26 mouse cellular contexts compared by ENCODE assay signal in genomic region chr9:72125442-72125841, GRCm38 (mm10). TPM values are rescaled to one million over a fixed set of nuclear protein-coding genes. Genes with fewer than 3 reads are reported as not detected.
A peak's percentile ranks its signal among the peaks of the same experiment; 100 is the strongest.
DNase-seq lines count a peak whose midpoint lies in the region; ATAC-seq and TF ChIP-seq lines count a peak whose summit lies in the region.
"Had no signal": no experiment of that assay in that cellular context is flagged by ENCODE, and none has a peak within 500 bp of the region (broad histone marks: within the 10 kb centered on the region; RNA-seq: fewer than 3 reads in every experiment).

No protein-coding gene starts in this region.

- H3K4me1 ChIP-seq in cerebellum, adult 2 months (ENCODE audit: control insufficient read depth, insufficient read depth, low read length), result no peaks in the 10 kb centered on the region
- H3K4me1 ChIP-seq: forebrain, embryonic 12.5 days; heart, embryonic 10.5 days; lung, embryonic 15.5 days; midbrain, embryonic 15.5 days; neural tube, embryonic 13.5 days had no signal

- ATAC-seq in CD4-positive, CD25-positive, alpha-beta regulatory T cell, adult 4 months, result no peak
- ATAC-seq: midbrain, embryonic 15.5 days had no signal

- H3K27ac ChIP-seq in cerebellum, adult 2 months (ENCODE audit: insufficient read depth, low read length), result no peak overlapping the region
- H3K27ac ChIP-seq: embryonic facial prominence, embryonic 13.5 days; forebrain, embryonic 12.5 days; heart, embryonic 10.5 days; kidney, postnatal 0 days; limb, embryonic 15.5 days; liver, embryonic 14.5 days; lung, embryonic 15.5 days; midbrain, embryonic 15.5 days; neural tube, embryonic 13.5 days had no signal

- no peaks in the 10 kb centered on the region for H3K27me3 ChIP-seq in cerebellum, adult 2 months (ENCODE audit: control insufficient read depth, insufficient read depth, low read length)
- H3K27me3 ChIP-seq: embryonic facial prominence, embryonic 13.5 days; forebrain, embryonic 12.5 days; limb, embryonic 15.5 days; lung, embryonic 15.5 days; midbrain, embryonic 15.5 days; neural tube, embryonic 13.5 days had no signal

- 15% methylated on average over 1 of the region's 1 CpGs for WGBS in cerebellum, adult 2 months

- DNase-seq in gastrocnemius, adult 18-20 months (ENCODE audit: low spot score), result peak; percentile 63
- no peak for DNase-seq in gastrocnemius, postnatal 36 days
- DNase-seq in brain, embryonic 14.5 days (ENCODE audit: low read depth), result peak; percentile 60
- DNase-seq in cerebellum, adult 2 months, result peak; percentile 70 to 86
- DNase-seq in cerebellum, postnatal 25 days, result peak; percentile 74 to 76
- no peak for DNase-seq in adipocyte (ENCODE audit: low spot score)
- DNase-seq: adrenal gland, adult 8-10 months; B cell, adult 2 months; kidney, adult 11 months; layer of hippocampus, adult 9-11 months; lung, postnatal 4 days; retina, postnatal 1 day; right cerebral cortex, postnatal 25 days; spleen, adult 18-20 months had no signal

- intact Hi-C loops in gastrocnemius, postnatal 36 days (cut with DNase I), result no loop called here

- TF ChIP-seq CTCF in brain, embryonic 14.5 days (IDR thresholded peaks at IDR 0.05; ENCODE audit: borderline replicate concordance, extremely low read depth, insufficient read depth, insufficient read length), result no peak
- TF ChIP-seq CTCF in cerebellum, adult 2 months (IDR thresholded peaks at IDR 0.05; ENCODE audit: borderline replicate concordance, insufficient read depth, low read depth, low read length), result no peak

- H3K4me3 ChIP-seq in cerebellum, adult 2 months (replicated peaks; ENCODE audit: insufficient read depth, low read depth, low read length), result no peak overlapping the region
- H3K4me3 ChIP-seq: embryonic facial prominence, embryonic 13.5 days; erythroblast, embryonic 14.5 days; forebrain, embryonic 12.5 days; heart, embryonic 10.5 days; limb, embryonic 15.5 days; lung, embryonic 15.5 days; midbrain, embryonic 15.5 days; myocyte; neural tube, embryonic 13.5 days had no signal

- no peak for TF ChIP-seq POLR2A in brain, embryonic 14.5 days (IDR thresholded peaks at IDR 0.05; ENCODE audit: borderline replicate concordance, extremely low read depth, insufficient read depth, insufficient read length, poor library complexity, severe bottlenecking)
- TF ChIP-seq POLR2A in cerebellum, adult 2 months (IDR thresholded peaks at IDR 0.05; ENCODE audit: borderline replicate concordance, insufficient read depth, low read length), result no peak

RNA-seq across cellular contexts. Expression of gene Tcf12, which starts 13.8 kb away (rescaled TPM):
- total RNA-seq in gastrocnemius, adult 18-20 months (2021), result 10 to 100 TPM; 22.4 to 29.2 TPM
- 10 to 100 TPM; 25.8 to 27.6 TPM for total RNA-seq in gastrocnemius, postnatal 36 days (2021)
- polyA plus RNA-seq in brain, embryonic 14.5 days (2012; rRNA removed), result 140 and 156 TPM in 2 replicates
- polyA plus RNA-seq in cerebellum, adult 2 months (2012; rRNA removed), result 53.0 and 60.6 TPM in 2 replicates
- polyA plus RNA-seq in CD4-positive, CD25-positive, alpha-beta regulatory T cell, adult 4 months (2017; shearing (Covaris generic)), result 10 to 100 TPM; 33.8 to 39.6 TPM

Comparison
In these comparisons a context has a peak if more than half of its experiments do, and no peak if none do; other contexts are left out.
1. DNase-seq: peak in gastrocnemius, adult 18-20 months (single experiment), brain, embryonic 14.5 days (single experiment), cerebellum, adult 2 months (2 of 2) and cerebellum, postnatal 25 days (2 of 2); none in gastrocnemius, postnatal 36 days (0 of 2) and adipocyte (single experiment).